Mouse (Mus musculus) neutrophil, adult 5-6 weeks (primary cell): Measurements from ENCODE around the gene Haus3. TPM values are rescaled to one million over a fixed set of nuclear protein-coding genes. Genes with fewer than 3 reads are reported as not detected.

ENCODE experiments used
- ATAC-seq: fragments of 151-379, 151-347 bp; 2 replicates; pipeline ENCODE4 v1.8.0; 2017; ENCODE audit warnings: mild to moderate bottlenecking, moderate TSS enrichment; ENCODE audit not compliant: insufficient number of reproducible peaks, poor library complexity, low FRiP score, severe bottlenecking; ENCODE audit errors: extremely low read depth
- total RNA-seq: library from RNA; stranded (forward); fragments of 200-1000 nt; gene quantifications from 2 replicates; pipeline ENCODE4 v1.2.3, GENCODE M21; 2017

Gene Haus3
- 47.8 and 53.3 TPM in 2 replicates for total RNA-seq

GRCm38 (mm10) chr5:34168950-34169891, at the start of gene Haus3, which contains the start of gene Poln:
Gene Haus3 (minus strand): TSS chr5:34169527.
Gene Poln (minus strand): TSS chr5:34169448.
- peak; percentile 98 for ATAC-seq

- ATAC-seq = no peak
These were observed 49.3 kb upstream of the Haus3 start for GRCm38 (mm10) chr5:34218672-34219071.

- no peak for ATAC-seq
These were observed 48.4 kb upstream of the Haus3 start for GRCm38 (mm10) chr5:34217756-34218155.

- no peak for ATAC-seq
These were observed 46.7 kb upstream of the Haus3 start for GRCm38 (mm10) chr5:34216025-34216424.

GRCm38 (mm10) chr5:34213659-34214058, 44.3 kb upstream of the Haus3 start:
- ATAC-seq = no peak

- ATAC-seq = peak; percentile 86
These were observed 41.0 kb upstream of the Haus3 start for GRCm38 (mm10) chr5:34210279-34210678.

- no peak for ATAC-seq
These were observed 38.2 kb upstream of the Haus3 start for GRCm38 (mm10) chr5:34207503-34207902.

GRCm38 (mm10) chr5:34205788-34206187, 36.5 kb upstream of the Haus3 start:
- ATAC-seq = no peak

- ATAC-seq = no peak
These were observed 35.6 kb upstream of the Haus3 start for GRCm38 (mm10) chr5:34204911-34205310.

GRCm38 (mm10) chr5:34202006-34202405, 32.7 kb upstream of the Haus3 start:
- no peak for ATAC-seq

- peak; percentile 34; the same call in 1 of the 2 replicates for ATAC-seq
These were observed 32.1 kb upstream of the Haus3 start for GRCm38 (mm10) chr5:34201396-34201795.

GRCm38 (mm10) chr5:34198615-34199014, 29.3 kb upstream of the Haus3 start:
- ATAC-seq = no peak

GRCm38 (mm10) chr5:34197243-34197642, 27.9 kb upstream of the Haus3 start:
- no peak for ATAC-seq

- peak; percentile 83 for ATAC-seq
These were observed 27.1 kb upstream of the Haus3 start for GRCm38 (mm10) chr5:34196423-34196822.

- no peak for ATAC-seq
These were observed 26.5 kb upstream of the Haus3 start for GRCm38 (mm10) chr5:34195786-34196185.

GRCm38 (mm10) chr5:34194975-34195662, 25.8 kb upstream of the Haus3 start:
- ATAC-seq = no peak

- ATAC-seq = no peak
These were observed 25.1 kb upstream of the Haus3 start for GRCm38 (mm10) chr5:34194426-34194825.

GRCm38 (mm10) chr5:34191843-34192242, 22.5 kb upstream of the Haus3 start:
- no peak for ATAC-seq

GRCm38 (mm10) chr5:34191021-34191420, 21.7 kb upstream of the Haus3 start:
- no peak for ATAC-seq

GRCm38 (mm10) chr5:34189521-34189920, 20.2 kb upstream of the Haus3 start:
- no peak for ATAC-seq
